Mouse (Mus musculus): Measurements from ENCODE around the gene March8. TPM values are rescaled to one million over a fixed set of nuclear protein-coding genes. Genes with fewer than 3 reads are reported as not detected.

The March8 gene
- total and polyA plus RNA-seq, 2 experiments from 2014 or later, result 38.2 to 90.9 TPM

DNA sequence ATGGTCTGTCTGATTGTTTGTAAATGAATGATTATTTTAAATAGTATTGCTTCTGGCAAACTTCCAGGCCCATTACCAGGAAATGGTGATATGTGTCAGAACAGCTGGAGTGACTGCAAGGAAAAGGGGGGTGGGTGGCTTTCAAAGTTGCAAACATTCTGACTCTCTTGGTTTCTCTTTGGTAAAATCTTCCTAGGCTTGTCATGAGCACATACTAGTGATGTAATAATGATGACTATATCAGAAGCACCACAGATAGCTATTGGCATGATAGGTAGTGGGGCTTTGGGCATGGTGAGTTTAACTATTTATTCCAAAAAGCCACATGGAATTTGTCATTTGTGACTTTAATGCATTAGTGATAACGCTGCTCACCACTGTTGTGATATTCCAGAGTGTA, 36.3 kb downstream of the March8 start:
- Histone ChIP-seq H3K27me3 (ENCODE audit: insufficient read depth, low read length) (no peaks in the 10 kb centered on the region), H3K4me3 (ENCODE audit: low read depth, low read length) (no peak overlapping the region), H3K27ac (ENCODE audit: low read depth, low read length) (no peak overlapping the region), H3K4me1 (ENCODE audit: insufficient read depth, low read length) (no peaks in the 10 kb centered on the region), H3K36me3 (ENCODE audit: insufficient read depth, low read length) (no peaks in the 10 kb centered on the region), H3K9me3 (ENCODE audit: low read length) (no peaks in the 10 kb centered on the region), H3K9ac (replicated peaks; ENCODE audit: low read length, poor library complexity, severe bottlenecking) (no peak overlapping the region), H3K4me2 (ENCODE audit: low read depth, low read length, poor library complexity, severe bottlenecking) (no peak overlapping the region)
- 97% methylated on average over 1 of the region's 1 CpGs for WGBS
- ATAC-seq (ENCODE audit: low FRiP score), result no peak
- no peak for DNase-seq (ENCODE audit: low spot score)
- TF ChIP-seq CTCF (IDR thresholded peaks at IDR 0.05), result no peak

GRCm38 (mm10) chr6:116374618-116375017, 36.8 kb downstream of the March8 start:
- Histone ChIP-seq H3K4me1 (ENCODE audit: insufficient read depth, low read length) (no peaks in the 10 kb centered on the region), H3K36me3 (ENCODE audit: insufficient read depth, low read length) (no peaks in the 10 kb centered on the region), H3K9ac (replicated peaks; ENCODE audit: low read length, poor library complexity, severe bottlenecking) (no peak overlapping the region), H3K27me3 (ENCODE audit: insufficient read depth, low read length) (no peaks in the 10 kb centered on the region), H3K9me3 (ENCODE audit: low read length) (no peaks in the 10 kb centered on the region), H3K4me2 (ENCODE audit: low read depth, low read length, poor library complexity, severe bottlenecking) (no peak overlapping the region), H3K4me3 (ENCODE audit: low read depth, low read length) (no peak overlapping the region), H3K27ac (ENCODE audit: low read depth, low read length) (no peak overlapping the region)
- DNase-seq (ENCODE audit: low spot score) (no peak), ATAC-seq (ENCODE audit: low FRiP score) (no peak)
- no peak for TF ChIP-seq CTCF (IDR thresholded peaks at IDR 0.05)

- no peaks in the 10 kb centered on the region for H3K36me3 ChIP-seq (ENCODE audit: insufficient read depth, low read length)
- no peak for ATAC-seq (ENCODE audit: low FRiP score)
- no peak overlapping the region for H3K9ac ChIP-seq (replicated peaks; ENCODE audit: low read length, poor library complexity, severe bottlenecking)
- H3K4me3 ChIP-seq (ENCODE audit: low read depth, low read length), result no peak overlapping the region
- H3K27ac ChIP-seq (ENCODE audit: low read depth, low read length), result no peak overlapping the region
- H3K9me3 ChIP-seq (ENCODE audit: low read length), result no peaks in the 10 kb centered on the region
- no peaks in the 10 kb centered on the region for H3K27me3 ChIP-seq (ENCODE audit: insufficient read depth, low read length)
- WGBS, result 90% methylated on average over 7 of the region's 7 CpGs
- no peak for TF ChIP-seq CTCF (IDR thresholded peaks at IDR 0.05)
- H3K4me2 ChIP-seq (ENCODE audit: low read depth, low read length, poor library complexity, severe bottlenecking), result no peak overlapping the region
- DNase-seq (ENCODE audit: low spot score), result no peak
- 0 out of 2 replicates have a peak, but pooled peaks cover 5% of the 10 kb centered on the region for H3K4me1 ChIP-seq (ENCODE audit: insufficient read depth, low read length)
Observed at GRCm38 (mm10) chr6:116378892-116379291, 41.1 kb downstream of the March8 start.

- no peaks in the 10 kb centered on the region for H3K27me3 ChIP-seq (ENCODE audit: insufficient read depth, low read length)
- ATAC-seq (ENCODE audit: low FRiP score) (no peak), DNase-seq (ENCODE audit: low spot score) (no peak)
- no peak overlapping the region for H3K4me3 ChIP-seq (ENCODE audit: low read depth, low read length)
- H3K9me3 ChIP-seq (ENCODE audit: low read length), result no peaks in the 10 kb centered on the region
- H3K36me3 ChIP-seq (ENCODE audit: insufficient read depth, low read length), result no peaks in the 10 kb centered on the region
- no peak for TF ChIP-seq CTCF (IDR thresholded peaks at IDR 0.05)
- no peak overlapping the region for H3K4me2 ChIP-seq (ENCODE audit: low read depth, low read length, poor library complexity, severe bottlenecking)
- no peak overlapping the region for H3K9ac ChIP-seq (replicated peaks; ENCODE audit: low read length, poor library complexity, severe bottlenecking)
- H3K27ac ChIP-seq (ENCODE audit: low read depth, low read length), result no peak overlapping the region
- H3K4me1 ChIP-seq (ENCODE audit: insufficient read depth, low read length), result 0 out of 2 replicates have a peak, but pooled peaks cover 5% of the 10 kb centered on the region
- WGBS, result 58% methylated on average over 3 of the region's 3 CpGs
Observed at GRCm38 (mm10) chr6:116380157-116380556, 42.3 kb downstream of the March8 start.

DNA sequence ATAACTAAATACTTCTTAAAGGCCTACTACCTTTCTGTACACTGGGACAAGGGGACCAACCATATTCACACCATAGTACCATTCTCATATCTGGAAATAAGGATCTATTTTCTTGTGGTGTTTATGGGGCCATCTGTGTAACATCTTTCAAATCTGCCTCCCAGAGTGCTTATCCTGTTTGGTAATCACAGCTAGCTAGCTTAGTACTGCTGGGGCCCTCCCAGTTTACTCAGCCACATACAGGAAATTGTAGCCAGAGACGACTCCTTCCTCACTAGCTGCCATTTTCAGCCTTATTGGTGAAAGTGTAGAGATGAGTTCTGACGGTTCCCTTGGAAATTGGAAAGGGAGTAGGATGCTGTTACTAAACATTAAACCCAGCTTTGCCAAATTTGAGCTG, 43.8 kb downstream of the March8 start:
- WGBS, result 82% methylated on average over 2 of the region's 2 CpGs
- Histone ChIP-seq H3K4me1 (ENCODE audit: insufficient read depth, low read length) (peaks cover 10% of the 10 kb centered on the region; the same call in 1 of the 2 replicates), H3K27me3 (ENCODE audit: insufficient read depth, low read length) (no peaks in the 10 kb centered on the region), H3K27ac (ENCODE audit: low read depth, low read length) (no peak overlapping the region), H3K36me3 (ENCODE audit: insufficient read depth, low read length) (no peaks in the 10 kb centered on the region), H3K9me3 (ENCODE audit: low read length) (no peaks in the 10 kb centered on the region), H3K9ac (replicated peaks; ENCODE audit: low read length, poor library complexity, severe bottlenecking) (no peak overlapping the region), H3K4me3 (ENCODE audit: low read depth, low read length) (no peak overlapping the region), H3K4me2 (ENCODE audit: low read depth, low read length, poor library complexity, severe bottlenecking) (no peak overlapping the region)
- TF ChIP-seq CTCF (IDR thresholded peaks at IDR 0.05), result no peak
- no peak for DNase-seq (ENCODE audit: low spot score)
- ATAC-seq (ENCODE audit: low FRiP score), result no peak

DNA sequence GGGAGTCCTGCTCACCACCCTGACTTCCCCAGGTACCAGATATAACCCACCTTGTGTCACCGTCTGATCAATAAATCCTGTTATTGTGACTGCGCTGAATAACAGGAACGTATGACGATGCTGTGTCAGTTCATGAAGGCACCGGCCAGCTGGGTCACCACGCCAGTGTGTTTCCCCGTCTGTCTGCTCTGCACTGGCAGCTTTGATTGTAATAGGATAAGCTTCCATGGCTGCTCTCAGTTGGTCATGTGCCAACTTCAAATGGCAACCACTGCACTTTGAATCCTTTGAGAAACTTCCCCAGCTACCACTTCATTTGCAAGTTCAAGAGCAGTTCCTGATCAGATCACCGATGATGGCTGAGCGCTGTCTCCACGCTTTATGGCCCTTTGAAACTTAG, 45.8 kb downstream of the March8 start:
- 47% methylated on average over 10 of the region's 10 CpGs for whole genome bisulfite sequencing
- Histone ChIP-seq H3K9me3 (ENCODE audit: low read length) (no peaks in the 10 kb centered on the region), H3K9ac (replicated peaks; ENCODE audit: low read length, poor library complexity, severe bottlenecking) (no peak overlapping the region), H3K27me3 (ENCODE audit: insufficient read depth, low read length) (no peaks in the 10 kb centered on the region), H3K4me2 (ENCODE audit: low read depth, low read length, poor library complexity, severe bottlenecking) (no peak overlapping the region), H3K27ac (ENCODE audit: low read depth, low read length) (no peak overlapping the region), H3K36me3 (ENCODE audit: insufficient read depth, low read length) (no peaks in the 10 kb centered on the region), H3K4me3 (ENCODE audit: low read depth, low read length) (no peak overlapping the region), H3K4me1 (ENCODE audit: insufficient read depth, low read length) (peaks cover 10% of the 10 kb centered on the region; the same call in 1 of the 2 replicates)
- ATAC-seq (ENCODE audit: low FRiP score), result no peak
- no peak for TF ChIP-seq CTCF (IDR thresholded peaks at IDR 0.05)
- DNase-seq (ENCODE audit: low spot score), result peak; percentile 70

Measured in midbrain, postnatal 0 days (tissue).